Mouse (Mus musculus) urinary bladder, postnatal 10 days (tissue): ENCODE measurements around the gene Dixdc1.

ENCODE experiments used
- DNase-seq: peaks from one replicate; pipeline ENCODE4 v3.0.0; 2022; ENCODE audit warnings: low spot score

Gene Dixdc1

GRCm38 (mm10) chr9:50742744-50743143 is 3.4 kb upstream of the Dixdc1 start:
- no peak for DNase-seq

GRCm38 (mm10) chr9:50742261-50742660 is 2.9 kb upstream of the Dixdc1 start:
- DNase-seq: no peak

GRCm38 (mm10) chr9:50740867-50741784 is 1.8 kb upstream of the Dixdc1 start:
- DNase-seq: no peak

GRCm38 (mm10) chr9:50734989-50735388 is 4.3 kb downstream of the Dixdc1 start:
- DNase-seq: no peak

- DNase-seq: no peak
Measured at GRCm38 (mm10) chr9:50732560-50732959, 6.8 kb downstream of the Dixdc1 start.

GRCm38 (mm10) chr9:50729600-50729999 is 9.7 kb downstream of the Dixdc1 start:
- no peak for DNase-seq

- DNase-seq: no peak
Measured at GRCm38 (mm10) chr9:50727925-50728651, 11.2 kb downstream of the Dixdc1 start.

GRCm38 (mm10) chr9:50727171-50727924 is 12.0 kb downstream of the Dixdc1 start:
- DNase-seq: no peak

- no peak for DNase-seq
Measured at GRCm38 (mm10) chr9:50725921-50726590, 13.3 kb downstream of the Dixdc1 start.

- DNase-seq: no peak
Measured at GRCm38 (mm10) chr9:50724661-50725330, 14.5 kb downstream of the Dixdc1 start.

- DNase-seq: no peak
Measured at GRCm38 (mm10) chr9:50724147-50724546, 15.2 kb downstream of the Dixdc1 start.

- no peak for DNase-seq
Measured at GRCm38 (mm10) chr9:50723406-50723805, 15.9 kb downstream of the Dixdc1 start.

GRCm38 (mm10) chr9:50722451-50722911 is 16.8 kb downstream of the Dixdc1 start:
- DNase-seq: no peak

- DNase-seq: no peak
Measured at GRCm38 (mm10) chr9:50721061-50721460, 18.3 kb downstream of the Dixdc1 start.

GRCm38 (mm10) chr9:50718878-50719277 is 20.4 kb downstream of the Dixdc1 start:
- DNase-seq: no peak

GRCm38 (mm10) chr9:50714188-50714587 is 25.1 kb downstream of the Dixdc1 start:
- DNase-seq: no peak

- no peak for DNase-seq
Measured at GRCm38 (mm10) chr9:50711337-50711736, 28.0 kb downstream of the Dixdc1 start.

GRCm38 (mm10) chr9:50709108-50709507 is 30.2 kb downstream of the Dixdc1 start:
- no peak for DNase-seq

GRCm38 (mm10) chr9:50704907-50705306 is 34.4 kb downstream of the Dixdc1 start:
- DNase-seq: no peak

GRCm38 (mm10) chr9:50700921-50701691 is 38.2 kb downstream of the Dixdc1 start:
- no peak for DNase-seq
